10 mouse cellular contexts compared by ENCODE assay signal in the genomic region with DNA sequence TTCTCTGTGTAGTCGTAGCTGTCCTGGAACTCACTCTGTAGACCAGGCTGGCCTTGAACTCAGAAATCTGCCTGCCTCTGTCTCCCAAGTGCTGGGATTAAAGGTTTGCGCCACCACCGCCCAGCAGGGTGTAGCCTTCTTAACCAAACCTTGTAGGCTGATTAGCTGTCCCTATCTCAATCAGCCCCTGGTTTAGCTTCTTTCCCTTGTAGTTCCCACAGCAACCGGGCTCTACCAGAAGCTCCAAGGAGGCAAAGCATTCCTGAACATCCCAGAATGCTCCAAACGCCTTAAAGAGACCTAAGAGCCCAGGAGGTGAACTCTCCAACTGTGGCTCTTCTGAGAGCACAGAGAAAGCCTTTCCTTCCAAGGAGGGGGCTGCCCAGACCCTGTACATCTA. TPM values are rescaled to one million over a fixed set of nuclear protein-coding genes. Genes with fewer than 3 reads are reported as not detected.
DNase-seq lines count a peak whose midpoint lies in the region; ATAC-seq and TF ChIP-seq lines count a peak whose summit lies in the region.
"Had no signal": no experiment of that assay in that cellular context is flagged by ENCODE, and none has a peak within 500 bp of the region (broad histone marks: within the 10 kb centered on the region; RNA-seq: fewer than 3 reads in every experiment).

No protein-coding gene starts in this region.

- ATAC-seq in midbrain, postnatal 0 days (ENCODE audit: low FRiP score) = no peak
- ATAC-seq in midbrain, embryonic 14.5 days (ENCODE audit: low FRiP score, low TSS enrichment) = no peak
- no peak for ATAC-seq in erythroblast, adult 5-6 weeks (replicated peaks; ENCODE audit: low FRiP score, poor library complexity, severe bottlenecking)

- no peak for DNase-seq in heart, adult 2 months
- no peak for DNase-seq in heart, postnatal 4 days
- no peak for DNase-seq in midbrain, postnatal 0 days (ENCODE audit: low spot score)
- DNase-seq in midbrain, embryonic 14.5 days = no peak
- DNase-seq in layer of hippocampus, adult 8-10 months (ENCODE audit: low spot score in 2 of 2) = no peak

- H3K4me2 ChIP-seq in midbrain, postnatal 0 days (ENCODE audit: low read depth, low read length, poor library complexity, severe bottlenecking) = no peak overlapping the region
- no peak overlapping the region for H3K4me2 ChIP-seq in midbrain, embryonic 14.5 days (ENCODE audit: low read length)
- peak overlapping the region; percentile 33 for H3K4me2 ChIP-seq in myocyte (ENCODE audit: low read depth)

- no peak for TF ChIP-seq EP300 in heart, adult 2 months (IDR thresholded peaks at IDR 0.05; ENCODE audit: insufficient read depth, low read depth, low read length)

- TF ChIP-seq POLR2A in heart, adult 2 months (IDR thresholded peaks at IDR 0.05; ENCODE audit: insufficient read depth, low read depth, low read length) = no peak
- no peak for TF ChIP-seq POLR2A in cortical plate, adult 2 months (IDR thresholded peaks at IDR 0.05; ENCODE audit: extremely low read depth, insufficient read depth, low read length)
- TF ChIP-seq POLR2A in myocyte (IDR thresholded peaks at IDR 0.05; ENCODE audit: insufficient read length, low read depth) = no peak

- no peaks in the 10 kb centered on the region for H3K79me2 ChIP-seq in heart, adult 2 months (replicated peaks; ENCODE audit: control insufficient read depth, insufficient read depth, low read length)
- H3K79me2 ChIP-seq in myocyte (ENCODE audit: control insufficient read depth, insufficient read depth) = peaks cover 14% of the 10 kb centered on the region

- H3K27ac ChIP-seq in heart, adult 2 months = peak overlapping the region; percentile 85
- H3K27ac ChIP-seq in midbrain, postnatal 0 days (ENCODE audit: low read depth, low read length) = no peak overlapping the region
- H3K27ac ChIP-seq in midbrain, embryonic 14.5 days (replicated peaks; ENCODE audit: low read depth, low read length) = no peak overlapping the region
- H3K27ac ChIP-seq in cortical plate, adult 2 months (ENCODE audit: insufficient read depth, low read length) = no peak overlapping the region
- H3K27ac ChIP-seq: embryonic facial prominence, embryonic 10.5 days; kidney, embryonic 15.5 days had no signal

- H3ac ChIP-seq in myocyte (ENCODE audit: control insufficient read depth, insufficient read length) = no peak overlapping the region

- peaks cover 2% of the 10 kb centered on the region; the same call in 1 of the 2 replicates for H3K36me3 ChIP-seq in heart, adult 2 months (ENCODE audit: control insufficient read depth, insufficient read depth, low read length)
- H3K36me3 ChIP-seq in midbrain, postnatal 0 days (ENCODE audit: insufficient read depth, low read length) = no peaks in the 10 kb centered on the region
- H3K36me3 ChIP-seq in midbrain, embryonic 14.5 days (ENCODE audit: control insufficient read depth, insufficient read depth, low read length) = no peaks in the 10 kb centered on the region
- no peaks in the 10 kb centered on the region for H3K36me3 ChIP-seq in myocyte (ENCODE audit: control insufficient read depth, insufficient read depth)
- H3K36me3 ChIP-seq: embryonic facial prominence, embryonic 10.5 days; kidney, embryonic 15.5 days had no signal

- 40% methylated on average over 5 of the region's 5 CpGs for WGBS in heart, adult 2 months
- WGBS in midbrain, postnatal 0 days = 50% methylated on average over 5 of the region's 5 CpGs
- 41% methylated on average over 5 of the region's 5 CpGs for WGBS in midbrain, embryonic 14.5 days

- no peak overlapping the region for H3K4me3 ChIP-seq in heart, adult 2 months
- H3K4me3 ChIP-seq in midbrain, postnatal 0 days (ENCODE audit: low read depth, low read length) = 0 out of 2 replicates have a peak overlapping the region, but pooled peaks have one; percentile 44
- no peak overlapping the region for H3K4me3 ChIP-seq in midbrain, embryonic 14.5 days (replicated peaks; ENCODE audit: low read depth, low read length)
- peak overlapping the region; percentile 60; the same call in 1 of the 2 replicates for H3K4me3 ChIP-seq in cortical plate, adult 2 months (ENCODE audit: insufficient read depth, low read length)
- H3K4me3 ChIP-seq in myocyte = no peak overlapping the region

- TF ChIP-seq CTCF in heart, adult 2 months (IDR thresholded peaks at IDR 0.05) = no peak
- no peak for TF ChIP-seq CTCF in midbrain, postnatal 0 days (IDR thresholded peaks at IDR 0.05)
- TF ChIP-seq CTCF in cortical plate, adult 2 months (IDR thresholded peaks at IDR 0.05; ENCODE audit: extremely low read depth, insufficient read depth, low read length) = no peak

- no peaks in the 10 kb centered on the region; the same call in 1 of the 2 replicates for H3K27me3 ChIP-seq in heart, adult 2 months (ENCODE audit: control insufficient read depth, insufficient read depth, low read length)
- no peaks in the 10 kb centered on the region for H3K27me3 ChIP-seq in midbrain, postnatal 0 days (ENCODE audit: insufficient read depth, low read length)
- peaks cover 12% of the 10 kb centered on the region; the same call in 1 of the 2 replicates for H3K27me3 ChIP-seq in midbrain, embryonic 14.5 days (ENCODE audit: control insufficient read depth, insufficient read depth, low read length)
- no peaks in the 10 kb centered on the region for H3K27me3 ChIP-seq in myocyte (ENCODE audit: control insufficient read depth, insufficient read depth, insufficient read length)

- H3K9ac ChIP-seq in heart, adult 2 months (ENCODE audit: low read depth, low read length) = peak overlapping the region; percentile 33; the same call in 1 of the 2 replicates
- no peak overlapping the region for H3K9ac ChIP-seq in midbrain, postnatal 0 days (replicated peaks; ENCODE audit: low read length, poor library complexity, severe bottlenecking)
- no peak overlapping the region for H3K9ac ChIP-seq in midbrain, embryonic 14.5 days (replicated peaks; ENCODE audit: low read length)

- intact Hi-C loops in heart, adult 2 months (cut with DNase I) = loop anchor here (2.0 kb wide), 1 partner anchor 46 kb away; no protein-coding TSS in a partner anchor

- H3K9me3 ChIP-seq in midbrain, postnatal 0 days (ENCODE audit: low read length) = no peaks in the 10 kb centered on the region
- H3K9me3 ChIP-seq in midbrain, embryonic 14.5 days (ENCODE audit: control insufficient read depth, low read length) = no peaks in the 10 kb centered on the region
- H3K9me3 ChIP-seq: embryonic facial prominence, embryonic 10.5 days; kidney, embryonic 15.5 days had no signal

- H3K4me1 ChIP-seq in heart, adult 2 months (ENCODE audit: control insufficient read depth, insufficient read depth, low read length) = peaks cover 3% of the 10 kb centered on the region
- no peaks in the 10 kb centered on the region; the same call in 1 of the 2 replicates for H3K4me1 ChIP-seq in midbrain, postnatal 0 days (ENCODE audit: insufficient read depth, low read length)
- peaks cover 7% of the 10 kb centered on the region for H3K4me1 ChIP-seq in midbrain, embryonic 14.5 days (ENCODE audit: control insufficient read depth, insufficient read depth, low read length)
- H3K4me1 ChIP-seq in cortical plate, adult 2 months (ENCODE audit: control insufficient read depth, insufficient read depth, low read length) = peaks cover 2% of the 10 kb centered on the region; the same call in 1 of the 2 replicates

TF ChIP-seq in myocyte, 11 proteins besides CTCF, POLR2A, EP300 and RAD21:
- no peak for TF ChIP-seq REST (IDR thresholded peaks at IDR 0.05; ENCODE audit: insufficient read depth, insufficient read length)
- TF ChIP-seq USF1 (IDR thresholded peaks at IDR 0.05; ENCODE audit: low read depth) = no peak
- TF ChIP-seq POLR2AphosphoS2 (IDR thresholded peaks at IDR 0.05; ENCODE audit: insufficient read length, low read depth) = no peak
- TF ChIP-seq SRF (IDR thresholded peaks at IDR 0.05; ENCODE audit: control insufficient read depth, insufficient read length, low read depth) = no peak
- no peak for TF ChIP-seq MYOD1 (IDR thresholded peaks at IDR 0.05; ENCODE audit: control insufficient read depth in 1 of 3, insufficient read length in 2 of 3, low read depth in 2 of 3)

RNA-seq across cellular contexts. Expression of a gene that starts 19.8 kb away (rescaled TPM):
- 1,000 to 10,000 TPM; 1,629 to 1,897 TPM for total RNA-seq in heart, adult 2 months (2021)
- polyA plus RNA-seq in heart, adult 2 months (2012; rRNA removed) = 1,061 and 1,297 TPM in 2 replicates
- total RNA-seq in heart, postnatal 4 days (2021) = 100 to 1,000 TPM; 632 to 678 TPM
- 93.6 and 100 TPM in 2 replicates for total RNA-seq in midbrain, postnatal 0 days (2014; rRNA removed)
- polyA plus RNA-seq in midbrain, postnatal 0 days (2015; fragmentation: Nextera tagmentation; extraction: Ambion mirVana) = 46.4 and 47.6 TPM in 2 replicates
- 63.3 and 76.3 TPM in 2 replicates for polyA plus RNA-seq in midbrain, embryonic 14.5 days (2014; fragmentation: Nextera tagmentation; extraction: Ambion mirVana)
- 99.2 and 103 TPM in 2 replicates for polyA plus RNA-seq in cortical plate, adult 2 months (2012; rRNA removed)
- polyA plus RNA-seq in myocyte (2012; fragmentation: generic; extraction: Trizol) = 134 TPM
- 1.0 and 2.9 TPM in 2 replicates for total RNA-seq in erythroblast, adult 5-6 weeks (2015; ENCODE audit: low replicate concordance)
- 1.4 and 4.6 TPM in 2 replicates for total RNA-seq in erythroblast, adult 5-6 weeks (2017; ENCODE audit: low replicate concordance)
- 100 to 1,000 TPM; 195 to 235 (median 214) TPM for total RNA-seq in layer of hippocampus, adult 8-10 months (2022)

RNA-seq across cellular contexts. Expression of a gene that starts 32.3 kb away (rescaled TPM):
- 10 to 100 TPM; 44.9 to 51.8 TPM for total RNA-seq in heart, adult 2 months (2021)
- polyA plus RNA-seq in heart, adult 2 months (2012; rRNA removed) = 17.6 and 36.3 TPM in 2 replicates
- total RNA-seq in heart, postnatal 4 days (2021) = 10 to 100 TPM; 62.4 to 63.3 TPM
- 62.8 and 69.3 TPM in 2 replicates for total RNA-seq in midbrain, postnatal 0 days (2014; rRNA removed)
- polyA plus RNA-seq in midbrain, postnatal 0 days (2015; fragmentation: Nextera tagmentation; extraction: Ambion mirVana) = 81.4 and 89.1 TPM in 2 replicates
- 99.3 and 114 TPM in 2 replicates for polyA plus RNA-seq in midbrain, embryonic 14.5 days (2014; fragmentation: Nextera tagmentation; extraction: Ambion mirVana)
- 64.5 and 67.5 TPM in 2 replicates for polyA plus RNA-seq in cortical plate, adult 2 months (2012; rRNA removed)
- 55.6 TPM for polyA plus RNA-seq in myocyte (2012; fragmentation: generic; extraction: Trizol)
- total RNA-seq in erythroblast, adult 5-6 weeks (2015; ENCODE audit: low replicate concordance) = 25.1 and 26.5 TPM in 2 replicates
- total RNA-seq in erythroblast, adult 5-6 weeks (2017; ENCODE audit: low replicate concordance) = 13.8 and 15.6 TPM in 2 replicates
- 10 to 100 TPM; 70.3 to 82.5 (median 74.4) TPM for total RNA-seq in layer of hippocampus, adult 8-10 months (2022)

Comparison
In these comparisons a context has a peak if more than half of its experiments do, and no peak if none do; other contexts are left out.
1. H3K4me3 ChIP-seq: peak in midbrain, postnatal 0 days (single experiment) and cortical plate, adult 2 months (single experiment); none in heart, adult 2 months (single experiment), midbrain, embryonic 14.5 days (single experiment) and myocyte (single experiment).
2. RNA of a gene that starts 19.8 kb away (total RNA-seq): 1,629 to 1,897 TPM in heart, adult 2 months, 632 to 678 TPM in heart, postnatal 4 days, 195 to 235 TPM in layer of hippocampus, adult 8-10 months and 93.6 to 100 TPM in midbrain, postnatal 0 days; 1.0 to 4.6 TPM in erythroblast, adult 5-6 weeks; every median in the first group is over 10 times any median in the second.